Mouse (Mus musculus) retina, postnatal 1 day (tissue): ENCODE measurements around the gene Lrp8.
A peak's percentile ranks its signal among the peaks of the same experiment; 100 is the strongest.

Experiments
- DNase-seq: peaks from one replicate; pipeline ENCODE4 v3.0.0-alpha.2; 2012

Lrp8 gene

GRCm38 (mm10) chr4:107923145-107923802 lies 121.2 kb downstream of the Lrp8 start, which contains the start of gene Cpt2:
Gene Cpt2, minus strand, starts transcription at chr4:107923610.
- peak; percentile 97 for DNase-seq

DNA sequence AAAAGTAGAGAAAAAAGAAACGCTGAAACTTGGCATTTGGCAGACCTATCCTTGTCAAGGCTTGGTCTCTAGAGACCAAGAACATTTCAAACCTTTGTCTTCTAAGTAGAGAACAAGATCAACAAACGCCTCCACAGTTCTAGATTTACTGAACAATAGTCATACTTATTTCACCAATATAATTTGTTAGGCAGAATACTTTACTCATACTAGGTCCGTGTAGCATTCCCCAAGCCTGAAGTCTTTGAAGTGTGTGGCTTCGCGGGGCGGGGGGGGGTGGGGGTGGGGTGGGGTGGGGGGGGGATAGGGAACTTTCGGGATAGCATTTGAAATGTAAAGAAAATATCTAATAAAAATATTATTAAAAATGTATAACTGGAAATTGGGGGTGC lies 121.7 kb downstream of the Lrp8 start:
- DNase-seq = no peak
